Mouse (Mus musculus): ENCODE results near the gene Cdh4. TPM values are rescaled to one million over a fixed set of nuclear protein-coding genes. Genes with fewer than 3 reads are reported as not detected.
A peak's percentile ranks its signal among the peaks of the same experiment; 100 is the strongest.

Cdh4 gene
- 1 to 10 TPM; 2.6 to 4.3 TPM for total RNA-seq (2021)
- long read RNA-seq, experiment 1: 0 reads
- long read RNA-seq, experiment 2, partial matches to known transcripts: 1 of 1 reads
- long read RNA-seq, experiment 2, other reads (novel, unspliced or antisense): 0 of 1 reads

- peak; percentile 72 to 78 for DNase-seq (ENCODE audit: low spot score in 2 of 2)
Observed at GRCm38 (mm10) chr2:179442191-179442540, at the start of gene Cdh4. Cdh4 (plus strand) TSS chr2:179442431.

GRCm38 (mm10) chr2:179395442-179395841 is 46.8 kb upstream of the Cdh4 start:
- DNase-seq (ENCODE audit: low spot score in 2 of 2): no peak

- no peak for DNase-seq (ENCODE audit: low spot score in 2 of 2)
Observed at GRCm38 (mm10) chr2:179399645-179400249, 42.5 kb upstream of the Cdh4 start.

GRCm38 (mm10) chr2:179410866-179411561 is 31.2 kb upstream of the Cdh4 start:
- no peak for DNase-seq (ENCODE audit: low spot score in 2 of 2)

GRCm38 (mm10) chr2:179412966-179413365 is 29.3 kb upstream of the Cdh4 start:
- DNase-seq (ENCODE audit: low spot score in 2 of 2): no peak

- no peak for DNase-seq (ENCODE audit: low spot score in 2 of 2)
Observed at GRCm38 (mm10) chr2:179414253-179414652, 28.0 kb upstream of the Cdh4 start.

GRCm38 (mm10) chr2:179414704-179415103 is 27.5 kb upstream of the Cdh4 start:
- no peak for DNase-seq (ENCODE audit: low spot score in 2 of 2)

- no peak for DNase-seq (ENCODE audit: low spot score in 2 of 2)
Observed at GRCm38 (mm10) chr2:179415892-179416403, 26.3 kb upstream of the Cdh4 start.

GRCm38 (mm10) chr2:179416587-179417227 is 25.5 kb upstream of the Cdh4 start:
- no peak for DNase-seq (ENCODE audit: low spot score in 2 of 2)

- no peak for DNase-seq (ENCODE audit: low spot score in 2 of 2)
Observed at GRCm38 (mm10) chr2:179425602-179426001, 16.6 kb upstream of the Cdh4 start.

GRCm38 (mm10) chr2:179428889-179429288 is 13.3 kb upstream of the Cdh4 start:
- no peak for DNase-seq (ENCODE audit: low spot score in 2 of 2)

GRCm38 (mm10) chr2:179440161-179440560 is 2.1 kb upstream of the Cdh4 start:
- DNase-seq (ENCODE audit: low spot score in 2 of 2): no peak

GRCm38 (mm10) chr2:179441086-179441485 is 1.1 kb upstream of the Cdh4 start:
- no peak for DNase-seq (ENCODE audit: low spot score in 2 of 2)

GRCm38 (mm10) chr2:179441717-179442116 is 514 bp upstream of the Cdh4 start:
- peak in 1 of 2 experiments; percentile 20 for DNase-seq (ENCODE audit: low spot score in 2 of 2)

- DNase-seq (ENCODE audit: low spot score in 2 of 2): peak; percentile 39 to 55
Observed at GRCm38 (mm10) chr2:179442541-179443225, 452 bp downstream of the Cdh4 start.

GRCm38 (mm10) chr2:179443226-179443815 is 1.1 kb downstream of the Cdh4 start:
- peak; percentile 33 to 50 for DNase-seq (ENCODE audit: low spot score in 2 of 2)

- DNase-seq (ENCODE audit: low spot score in 2 of 2): no peak
Observed at GRCm38 (mm10) chr2:179443959-179444358, 1.7 kb downstream of the Cdh4 start.

- DNase-seq (ENCODE audit: low spot score in 2 of 2): no peak
Observed at GRCm38 (mm10) chr2:179448256-179448655, 6.0 kb downstream of the Cdh4 start.

GRCm38 (mm10) chr2:179449018-179449417 is 6.8 kb downstream of the Cdh4 start:
- DNase-seq (ENCODE audit: low spot score in 2 of 2): no peak

GRCm38 (mm10) chr2:179459196-179459595 is 17.0 kb downstream of the Cdh4 start:
- DNase-seq (ENCODE audit: low spot score in 2 of 2): no peak

- no peak for DNase-seq (ENCODE audit: low spot score in 2 of 2)
Observed at GRCm38 (mm10) chr2:179459606-179460005, 17.4 kb downstream of the Cdh4 start.

Measured in adrenal gland, adult 18-20 months (tissue).